Mouse (Mus musculus): Measurements from ENCODE around the gene Rsph1.

Gene Rsph1

GRCm38 (mm10) chr17:31259145-31259544 lies 18.0 kb downstream of the Rsph1 start:
- CTCF ChIA-PET: interaction anchor here (0.7 kb wide), 1 partner anchor 286 kb away, joined by 5 read pairs; no protein-coding TSS in a partner anchor

- CTCF ChIA-PET: interaction anchor here (0.6 to 0.7 kb wide), 2 partner anchors 38 to 287 kb away, joined by 5 to 7 read pairs; no protein-coding TSS in a partner anchor
Observed at GRCm38 (mm10) chr17:31258310-31258865, 18.8 kb downstream of the Rsph1 start.

DNA sequence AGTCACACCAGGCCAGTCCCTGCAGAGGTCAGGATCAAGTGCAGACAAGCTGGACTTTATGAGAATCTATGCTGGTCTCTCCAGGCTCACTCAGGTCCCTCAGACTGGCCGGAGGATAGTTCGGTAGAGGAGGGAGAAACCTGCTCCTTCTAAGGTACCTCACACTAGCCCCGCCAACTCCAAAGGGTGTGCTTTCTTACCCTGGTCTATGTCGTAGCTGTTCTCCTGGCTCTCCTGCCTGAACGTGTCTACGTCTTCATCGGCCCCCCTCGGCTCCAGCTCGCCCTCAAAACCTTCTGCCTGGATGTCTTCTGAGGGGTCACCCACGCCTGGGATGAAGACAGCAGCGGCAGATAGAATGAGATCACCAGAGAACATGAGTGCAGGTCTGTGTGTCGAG lies 19.3 kb downstream of the Rsph1 start:
- CTCF ChIA-PET: interaction anchor here (0.7 kb wide), 1 partner anchor 136 kb away, joined by 3 read pairs; no protein-coding TSS in a partner anchor

- CTCF ChIA-PET: interaction anchor here (0.7 kb wide), 1 partner anchor 183 kb away, joined by 3 read pairs; no protein-coding TSS in a partner anchor
Observed at GRCm38 (mm10) chr17:31257149-31257548, 20.0 kb downstream of the Rsph1 start.

DNA sequence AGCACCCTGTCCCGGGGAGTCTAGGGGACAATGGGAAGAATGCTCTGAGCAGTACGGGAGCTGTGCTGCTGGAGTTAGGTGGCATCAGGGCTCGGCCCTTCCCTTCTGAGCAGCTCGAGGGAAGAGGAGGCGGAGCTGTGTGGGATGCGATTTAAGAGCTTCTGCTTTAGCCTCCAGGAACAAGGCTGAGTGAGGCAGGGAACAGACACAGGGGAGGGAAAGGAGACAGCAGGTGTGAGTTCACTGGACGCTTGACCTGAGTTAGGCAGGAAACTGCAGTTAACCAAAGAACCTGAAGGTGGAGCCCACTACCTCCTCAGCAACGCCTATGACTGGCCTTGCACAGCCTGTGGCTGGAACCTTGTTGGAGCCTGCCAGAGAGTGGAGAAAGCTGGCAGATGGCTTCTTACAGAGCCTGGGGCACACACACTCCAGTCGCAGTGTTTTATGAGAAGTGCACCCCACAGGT lies 22.7 kb downstream of the Rsph1 start:
- CTCF ChIA-PET: interaction anchor here (0.6 to 1.0 kb wide), 2 partner anchors 22 to 61 kb away, joined by 3 read pairs; no protein-coding TSS in a partner anchor

- CTCF ChIA-PET: interaction anchor here (0.6 kb wide), 1 partner anchor 60 kb away, joined by 3 read pairs; no protein-coding TSS in a partner anchor
Observed at GRCm38 (mm10) chr17:31253951-31254350, 23.2 kb downstream of the Rsph1 start.

GRCm38 (mm10) chr17:31247144-31247543 lies 30.0 kb downstream of the Rsph1 start:
- CTCF ChIA-PET: no interaction called here

DNA sequence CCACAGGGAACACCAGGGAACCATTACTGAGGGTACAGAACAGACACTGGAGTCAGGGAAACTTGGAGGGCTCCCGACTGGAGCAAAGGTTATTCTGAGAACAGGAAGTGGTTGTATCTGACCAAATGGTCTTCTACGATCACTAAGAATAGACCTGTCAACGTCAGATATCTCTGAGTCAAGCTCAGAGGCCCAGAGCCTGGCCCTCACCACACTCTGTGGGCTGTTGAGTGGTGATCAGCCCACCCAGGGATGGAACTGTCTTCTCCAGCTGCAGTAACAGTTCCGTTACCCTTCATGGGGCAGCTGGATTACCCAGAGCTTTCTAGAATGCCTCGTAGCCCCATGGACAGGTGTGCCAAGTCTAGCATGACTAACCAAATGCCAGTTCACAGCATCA lies 31.9 kb downstream of the Rsph1 start:
- CTCF ChIA-PET: interaction anchor here (0.7 kb wide), 1 partner anchor 25 kb away, joined by 3 read pairs; no protein-coding TSS in a partner anchor

DNA sequence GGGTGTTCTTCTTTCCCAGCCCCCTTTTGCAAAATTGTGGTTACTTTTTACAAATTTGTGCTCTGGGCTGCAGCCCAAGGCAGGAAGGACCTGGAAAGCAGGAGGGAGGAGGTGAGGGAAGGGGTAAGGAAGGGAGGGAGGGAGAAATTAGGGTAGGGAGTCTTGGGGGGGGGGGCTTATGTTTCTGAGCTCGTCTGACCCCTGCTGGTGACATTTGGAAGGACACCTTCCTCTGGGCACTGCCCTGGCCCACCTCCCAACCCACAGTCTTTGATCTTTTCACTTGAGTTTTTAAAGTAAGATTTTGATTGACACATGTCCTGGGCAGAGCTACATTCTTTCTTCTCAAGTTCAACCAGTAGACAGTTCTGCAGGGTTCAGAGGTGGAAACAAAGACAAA lies 34.4 kb downstream of the Rsph1 start:
- CTCF ChIA-PET: interaction anchor here (0.6 to 0.7 kb wide), 2 partner anchors 126 to 1065 kb away, joined by 3 to 13 read pairs; no protein-coding TSS in a partner anchor

- CTCF ChIA-PET: interaction anchor here (0.6 to 1.0 kb wide), 2 partner anchors 38 to 122 kb away, joined by 3 to 5 read pairs; no protein-coding TSS in a partner anchor
Observed at GRCm38 (mm10) chr17:31241156-31241555, 36.0 kb downstream of the Rsph1 start.

DNA sequence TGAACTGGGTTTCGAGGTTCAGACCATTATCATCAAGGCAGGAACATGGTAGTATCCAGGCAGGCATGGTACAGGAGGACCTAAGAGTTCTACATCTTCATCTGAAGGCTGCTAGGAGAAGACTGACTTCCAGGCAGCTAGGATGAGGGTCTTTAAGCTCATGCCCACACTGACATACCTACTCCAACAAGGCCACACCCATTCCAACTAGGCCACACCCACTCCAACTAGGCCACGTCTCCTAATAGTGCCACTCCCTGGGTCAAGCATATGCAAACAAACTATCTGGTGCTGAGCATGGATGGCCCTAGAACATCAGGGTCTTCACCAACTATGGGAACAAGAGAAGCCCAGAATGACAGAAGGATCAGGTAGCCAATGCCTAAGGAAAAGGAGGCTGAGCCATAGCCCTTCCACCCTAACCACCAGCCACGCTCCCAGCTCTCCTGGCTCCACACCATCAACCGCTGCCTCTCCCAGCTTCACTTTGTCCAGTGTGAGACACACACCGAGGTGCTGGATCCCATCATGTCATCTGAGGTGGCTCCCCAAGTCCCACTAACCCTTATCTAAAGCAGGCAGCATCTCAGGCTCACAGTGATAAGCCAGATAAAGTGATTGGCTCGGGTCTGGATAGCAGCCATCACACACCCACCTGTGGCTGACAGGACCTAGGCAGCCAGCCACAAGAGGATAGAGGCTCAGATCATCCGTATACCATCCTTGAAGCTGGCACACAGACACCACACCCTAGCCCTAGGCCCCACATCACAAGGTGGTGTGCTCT lies 38.8 kb downstream of the Rsph1 start:
- CTCF ChIA-PET: no interaction called here

DNA sequence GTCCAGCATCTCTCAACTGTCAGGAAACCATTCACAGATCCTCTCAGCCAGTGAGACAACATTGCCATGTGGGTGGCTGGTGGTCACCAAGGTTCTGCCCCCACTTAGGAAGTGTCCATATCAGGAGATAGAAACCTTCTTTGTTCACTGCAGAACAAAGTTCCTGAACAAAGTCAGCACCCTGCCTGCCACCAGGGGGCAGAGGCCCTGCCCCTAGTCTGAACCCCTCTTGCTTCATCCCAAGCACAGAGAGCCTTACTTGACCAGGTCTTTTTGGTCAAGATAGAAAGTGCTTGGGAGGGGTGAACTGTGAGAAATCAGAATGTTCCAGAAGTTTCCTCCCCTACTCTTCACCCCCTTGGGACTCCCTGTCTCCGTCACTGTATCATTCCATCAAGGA lies 41.3 kb downstream of the Rsph1 start:
- CTCF ChIA-PET: no interaction called here

DNA sequence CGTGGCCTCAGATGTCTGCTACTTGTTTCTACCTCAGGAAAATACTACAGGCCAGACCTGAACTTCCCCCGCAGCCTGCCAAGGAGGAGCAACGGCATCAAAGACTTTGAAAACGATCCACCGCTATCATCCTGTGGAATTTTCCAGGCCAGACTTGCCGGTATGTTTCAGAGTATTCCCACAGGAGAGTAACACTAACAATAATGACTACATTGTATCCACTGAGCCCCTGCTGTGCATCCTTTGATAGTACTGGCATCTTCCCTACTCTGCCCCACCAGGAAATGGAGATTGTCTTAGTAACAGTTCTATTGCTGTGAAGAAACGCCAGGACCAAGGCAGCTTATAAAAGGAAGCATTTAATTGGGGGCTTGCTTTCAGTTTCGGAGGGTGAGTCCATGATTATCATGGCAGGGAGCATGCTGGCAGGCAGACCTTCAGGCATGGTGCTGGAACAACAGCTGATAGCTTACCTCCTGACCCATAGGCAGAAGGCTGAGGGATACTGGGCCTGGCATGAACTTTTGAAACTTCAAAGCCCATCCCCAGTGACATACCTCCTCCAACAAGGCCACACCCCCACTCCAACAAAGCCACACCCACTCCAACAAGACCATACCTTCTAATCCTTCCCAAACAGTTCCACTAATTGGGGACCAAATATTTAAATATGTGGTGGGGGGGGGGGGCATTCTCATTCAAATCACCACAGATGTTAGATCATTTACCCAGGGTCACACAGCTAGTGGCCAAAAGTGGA lies 44.8 kb downstream of the Rsph1 start:
- CTCF ChIA-PET: no interaction called here

- CTCF ChIA-PET: no interaction called here
Observed at GRCm38 (mm10) chr17:31231780-31232179, 45.4 kb downstream of the Rsph1 start.

- CTCF ChIA-PET: no interaction called here
Observed at GRCm38 (mm10) chr17:31226931-31227330, 50.3 kb downstream of the Rsph1 start.

DNA sequence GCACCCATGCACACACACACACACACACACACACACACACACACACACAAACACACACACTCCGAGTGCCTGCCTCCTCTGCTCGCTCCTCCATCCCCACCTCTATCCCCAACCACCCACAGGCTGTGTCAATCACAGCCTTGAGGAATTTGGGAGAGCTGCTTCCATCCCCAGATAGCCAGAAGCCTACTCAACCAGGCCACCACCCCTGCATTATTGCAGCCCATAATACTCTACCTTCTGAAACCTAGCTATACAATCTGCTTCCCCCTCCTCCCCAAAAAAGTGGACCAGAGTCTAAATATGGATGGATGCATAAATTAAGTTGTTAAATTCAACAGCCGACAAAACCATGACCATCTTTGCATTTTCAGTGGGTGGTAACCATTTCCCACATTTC lies 50.8 kb downstream of the Rsph1 start:
- CTCF ChIA-PET: interaction anchor here (0.8 kb wide), 1 partner anchor 8 kb away, joined by 3 read pairs; no protein-coding TSS in a partner anchor

DNA sequence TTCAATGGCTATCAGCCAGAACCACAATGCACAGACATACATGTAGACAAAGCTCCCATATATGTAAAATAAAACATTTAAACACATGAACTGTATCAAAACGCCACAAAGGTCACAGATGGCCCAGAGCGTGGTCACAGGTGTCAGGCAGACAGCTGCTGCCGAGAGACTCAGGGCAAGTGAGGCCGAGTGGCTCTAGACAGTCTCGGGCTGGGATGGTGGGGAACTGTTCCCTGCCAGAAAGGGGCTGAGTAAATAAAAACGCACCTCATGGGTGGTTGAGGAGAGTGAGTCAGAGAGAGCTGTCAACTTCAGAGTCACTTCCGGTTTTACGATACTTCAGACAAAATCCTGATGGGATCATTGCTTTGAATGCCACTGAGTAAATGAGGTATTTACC lies 52.6 kb downstream of the Rsph1 start:
- CTCF ChIA-PET: interaction anchor here (0.6 kb wide), 1 partner anchor 21 kb away, joined by 9 read pairs; no protein-coding TSS in a partner anchor

DNA sequence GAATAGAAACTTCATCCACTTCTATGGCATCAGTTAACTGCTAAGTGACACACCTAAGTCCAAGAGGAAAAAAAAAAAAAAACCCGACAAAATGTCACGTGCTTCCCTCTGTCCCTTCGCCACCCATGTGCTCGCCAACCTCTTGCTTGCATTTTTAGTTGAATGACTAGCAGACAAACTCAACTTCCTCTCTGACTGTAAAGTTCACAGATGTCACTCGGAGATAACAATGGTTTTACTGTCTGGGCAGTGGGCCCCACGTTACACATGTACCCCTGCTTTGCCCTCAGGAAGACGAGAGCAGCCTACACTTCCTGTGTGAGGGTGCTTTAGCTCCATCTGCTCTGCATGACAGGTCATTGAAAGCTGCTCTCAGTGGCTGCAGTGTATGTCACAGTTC lies 53.3 kb downstream of the Rsph1 start:
- CTCF ChIA-PET: interaction anchor here (0.6 kb wide), 1 partner anchor 107 kb away, joined by 3 read pairs; no protein-coding TSS in a partner anchor

- CTCF ChIA-PET: no interaction called here
Observed at GRCm38 (mm10) chr17:31222810-31223310, 54.3 kb downstream of the Rsph1 start.

DNA sequence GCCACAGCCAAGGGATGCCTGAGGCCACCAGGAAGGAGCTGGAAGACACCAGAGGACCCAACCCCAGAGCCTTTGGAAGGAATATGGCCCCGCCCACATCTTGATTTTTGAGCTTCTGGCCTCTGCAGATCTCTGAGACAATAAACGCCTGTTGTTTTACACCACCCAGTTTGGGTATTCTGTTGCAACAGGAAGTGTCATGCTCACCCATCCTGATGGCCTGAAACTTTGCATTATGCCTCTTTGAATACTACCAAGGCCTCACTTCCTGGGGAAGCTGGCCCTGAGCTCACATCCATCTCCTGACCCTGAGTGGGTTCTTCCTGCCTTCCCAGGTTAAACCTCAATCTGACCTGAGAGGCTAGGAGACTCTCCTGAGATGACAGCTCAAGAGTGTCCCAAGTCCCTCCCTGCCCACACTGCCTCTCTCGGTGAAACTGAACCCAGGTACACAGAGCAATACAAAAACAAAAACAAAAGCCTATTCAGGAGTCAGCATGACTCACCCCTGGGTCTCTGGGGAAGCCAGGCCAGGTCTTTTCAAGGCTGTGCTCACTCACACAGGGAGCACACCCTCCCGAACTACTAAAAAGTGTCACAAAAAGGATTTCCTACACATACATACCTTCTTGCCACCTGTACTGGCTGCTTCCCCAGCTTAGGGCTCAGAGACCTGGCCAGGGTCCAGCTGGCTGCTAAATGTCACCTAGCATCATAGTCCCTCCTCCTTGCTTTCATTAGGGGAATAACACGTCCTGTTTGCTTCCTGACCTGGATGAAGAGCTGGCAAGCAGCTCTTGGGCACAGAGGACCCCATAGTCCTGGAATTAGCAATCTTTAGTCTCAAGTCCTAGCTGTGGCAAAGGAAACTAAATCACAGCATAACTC lies 60.9 kb downstream of the Rsph1 start:
- CTCF ChIA-PET: interaction anchor here (0.6 kb wide), 1 partner anchor 45 kb away, joined by 5 read pairs; no protein-coding TSS in a partner anchor

All from spleen, embryonic (tissue).